20 mouse cellular contexts compared by ENCODE assay signal in the genomic region with DNA sequence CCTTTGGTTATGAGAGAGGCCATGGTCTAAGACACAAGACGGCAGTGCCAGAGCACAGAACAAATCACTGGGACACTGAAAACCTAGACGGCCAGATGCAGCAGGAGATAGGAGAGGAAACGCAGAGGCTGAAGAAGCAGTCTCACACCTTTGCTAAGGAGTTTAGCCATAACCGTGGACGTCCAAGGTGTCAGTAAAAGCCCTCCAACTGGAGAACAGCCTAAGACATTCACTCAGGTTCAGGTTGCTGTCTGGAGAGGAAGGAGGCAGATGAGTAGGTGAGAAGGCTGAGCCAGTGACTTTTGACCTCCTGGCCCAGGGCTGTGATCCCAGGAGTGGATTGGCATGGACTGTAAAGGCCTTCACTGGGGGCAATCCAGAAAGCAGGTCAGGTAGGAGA.
DNase-seq lines count a peak whose midpoint lies in the region; ATAC-seq and TF ChIP-seq lines count a peak whose summit lies in the region.
"Had no signal": no experiment of that assay in that cellular context is flagged by ENCODE, and none has a peak within 500 bp of the region (broad histone marks: within the 10 kb centered on the region; RNA-seq: fewer than 3 reads in every experiment).

No protein-coding gene starts in this region.

- no peak overlapping the region for H3K27ac ChIP-seq in heart, embryonic 10.5 days
- 0 out of 2 replicates have a peak overlapping the region, but pooled peaks have one; percentile 20 for H3K27ac ChIP-seq in spleen, adult 2 months (ENCODE audit: insufficient read depth, low read length)
- peak overlapping the region; percentile 33; the same call in 1 of the 2 replicates for H3K27ac ChIP-seq in thymus, adult 2 months (ENCODE audit: control insufficient read depth, insufficient read depth, low read length)
- H3K27ac ChIP-seq in forebrain, embryonic 12.5 days = no peak overlapping the region

- no peaks in the 10 kb centered on the region for H3K36me3 ChIP-seq in heart, embryonic 10.5 days
- H3K36me3 ChIP-seq in spleen, adult 2 months (ENCODE audit: control insufficient read depth, insufficient read depth, low read length) = no peaks in the 10 kb centered on the region
- H3K36me3 ChIP-seq in thymus, adult 2 months (ENCODE audit: control insufficient read depth, insufficient read depth, low read length) = no peaks in the 10 kb centered on the region; the same call in 1 of the 2 replicates
- H3K36me3 ChIP-seq in forebrain, embryonic 12.5 days (replicated peaks) = no peaks in the 10 kb centered on the region
- H3K36me3 ChIP-seq: G1E had no signal

- no peaks in the 10 kb centered on the region for H3K27me3 ChIP-seq in heart, embryonic 10.5 days (ENCODE audit: insufficient read depth, poor library complexity, severe bottlenecking)
- H3K27me3 ChIP-seq in spleen, adult 2 months (ENCODE audit: control insufficient read depth, insufficient read depth, low read length) = no peaks in the 10 kb centered on the region
- no peaks in the 10 kb centered on the region for H3K27me3 ChIP-seq in thymus, adult 2 months (ENCODE audit: control insufficient read depth, insufficient read depth, low read length)
- 0 out of 2 replicates have a peak, but pooled peaks cover 7% of the 10 kb centered on the region for H3K27me3 ChIP-seq in forebrain, embryonic 12.5 days
- H3K27me3 ChIP-seq: CH12.LX, Patski had no signal

- 84% methylated on average over 5 of the region's 5 CpGs for WGBS in heart, embryonic 10.5 days
- 92% methylated on average over 5 of the region's 5 CpGs for WGBS in spleen, adult 2 months
- WGBS in thymus, adult 2 months = 96% methylated on average over 5 of the region's 5 CpGs
- 97% methylated on average over 5 of the region's 5 CpGs for WGBS in forebrain, embryonic 12.5 days

- no peaks in the 10 kb centered on the region for H3K9me3 ChIP-seq in heart, embryonic 10.5 days
- H3K9me3 ChIP-seq in forebrain, embryonic 12.5 days = no peaks in the 10 kb centered on the region

- no peak overlapping the region for H3K4me3 ChIP-seq in heart, embryonic 10.5 days
- no peak overlapping the region for H3K4me3 ChIP-seq in spleen, adult 2 months (ENCODE audit: extremely low read depth, insufficient read depth, insufficient read length)
- no peak overlapping the region for H3K4me3 ChIP-seq in thymus, adult 2 months (ENCODE audit: control insufficient read depth, insufficient read depth, low read length)
- H3K4me3 ChIP-seq in forebrain, embryonic 12.5 days (replicated peaks) = no peak overlapping the region

- no peak for TF ChIP-seq CTCF in spleen, adult 2 months (IDR thresholded peaks at IDR 0.05; ENCODE audit: extremely low read depth, insufficient read depth, insufficient read length, insufficient replicate concordance)
- TF ChIP-seq CTCF in thymus, adult 2 months (IDR thresholded peaks at IDR 0.05; ENCODE audit: borderline replicate concordance, control insufficient read depth, extremely low read depth, insufficient read depth, low read length, poor library complexity) = no peak

- H3K9ac ChIP-seq in forebrain, embryonic 12.5 days = no peak overlapping the region

- no peak overlapping the region for H3K4me2 ChIP-seq in forebrain, embryonic 12.5 days

- peaks cover 21% of the 10 kb centered on the region for H3K4me1 ChIP-seq in heart, embryonic 10.5 days
- peaks cover 11% of the 10 kb centered on the region; the same call in 1 of the 2 replicates for H3K4me1 ChIP-seq in spleen, adult 2 months (ENCODE audit: control insufficient read depth, insufficient read depth, insufficient read length)
- H3K4me1 ChIP-seq in thymus, adult 2 months (replicated peaks; ENCODE audit: control insufficient read depth, insufficient read depth, low read length) = peaks cover 24% of the 10 kb centered on the region
- H3K4me1 ChIP-seq in forebrain, embryonic 12.5 days = no peaks in the 10 kb centered on the region

- no peak for TF ChIP-seq POLR2A in spleen, adult 2 months (IDR thresholded peaks at IDR 0.05; ENCODE audit: low read depth, low read length)
- TF ChIP-seq POLR2A in thymus, adult 2 months (IDR thresholded peaks at IDR 0.05; ENCODE audit: control insufficient read depth, extremely low read depth, insufficient read depth, low read length, poor library complexity) = no peak

- peak; percentile 70 for DNase-seq in heart, embryonic 10.5 days (ENCODE audit: low spot score)
- DNase-seq in heart, adult 18-20 months = no peak
- DNase-seq in spleen, adult 2 months (ENCODE audit: low read depth in 1 of 2, low spot score in 2 of 2) = no peak
- DNase-seq in spleen, adult 12 weeks (ENCODE audit: low spot score) = no peak
- DNase-seq in thymus, adult 2 months = no peak
- DNase-seq in thymus, postnatal 4 days = no peak
- DNase-seq in induced T-regulatory cell, adult 2 months (ENCODE audit: low read depth) = peak; percentile 61
- DNase-seq: adrenal gland, adult 2 months; adrenal gland, adult 8-10 months; adrenal gland, postnatal 10 days; adrenal gland, postnatal 14 days; adrenal gland, postnatal 25 days; adrenal gland, postnatal 36 days; B cell, adult 2 months; cerebellum, adult 11 months; cerebellum, adult 11-12 months had no signal

- ATAC-seq in forebrain, embryonic 12.5 days (ENCODE audit: low FRiP score) = no peak
- ATAC-seq: Patski had no signal

Comparison
In these comparisons a context has a peak if more than half of its experiments do, and no peak if none do; other contexts are left out.
1. DNase-seq: peak in heart, embryonic 10.5 days (single experiment) and induced T-regulatory cell, adult 2 months (single experiment); none in heart, adult 18-20 months (0 of 2), spleen, adult 2 months (0 of 2), spleen, adult 12 weeks (single experiment), thymus, adult 2 months (single experiment) and thymus, postnatal 4 days (single experiment).
2. H3K27ac ChIP-seq: peak in spleen, adult 2 months (single experiment) and thymus, adult 2 months (single experiment); none in heart, embryonic 10.5 days (single experiment) and forebrain, embryonic 12.5 days (single experiment).